Mouse (Mus musculus): ENCODE measurements around the gene Gjd2. TPM values are rescaled to one million over a fixed set of nuclear protein-coding genes. Genes with fewer than 3 reads are reported as not detected.

Gene Gjd2
- polyA plus RNA-seq (2017; shearing (Covaris generic)): not detected

GRCm38 (mm10) chr2:114013295-114013771 is at the start of gene Gjd2:
Gene Gjd2, minus strand, starts transcription at chr2:114013619.

GRCm38 (mm10) chr2:114052696-114053598 is 39.5 kb upstream of the Gjd2 start, which contains the start of gene Actc1:
Gene Actc1, minus strand, starts transcription at chr2:114053548.

Other genes with a start within 250 kb of the Gjd2 start
- 3.7 TPM for gene Scg5, start 184.5 kb downstream of the Gjd2 start, polyA plus RNA-seq (2017; shearing (Covaris generic))
- 9.4 TPM for gene Arhgap11a, start 165.0 kb downstream of the Gjd2 start, polyA plus RNA-seq (2017; shearing (Covaris generic))
- 0.18 TPM for gene Actc1, start 39.9 kb upstream of the Gjd2 start, polyA plus RNA-seq (2017; shearing (Covaris generic))
- gene Aqr, start 173.4 kb upstream of the Gjd2 start, polyA plus RNA-seq (2017; shearing (Covaris generic)): 94.6 TPM
- gene Zfp770, start 187.8 kb upstream of the Gjd2 start, polyA plus RNA-seq (2017; shearing (Covaris generic)): 2.8 TPM

Data from activated CD4-positive, CD25-positive, alpha-beta regulatory T cell, adult 9 weeks (primary cell).